Mouse (Mus musculus): Measurements from ENCODE around the gene Wfdc16. TPM values are rescaled to one million over a fixed set of nuclear protein-coding genes. Genes with fewer than 3 reads are reported as not detected.
"Not testable (repeated sequence)": the region's sequence is repeated elsewhere in the genome, so short reads cannot be mapped to it uniquely, and the experiment has no call there.

Gene Wfdc16
- total RNA-seq, 2 experiments from 2014 or later = not detected

- no peak for ATAC-seq (replicated peaks; ENCODE audit: low FRiP score, low TSS enrichment, poor library complexity, severe bottlenecking)
Observed at GRCm38 (mm10) chr2:164608781-164609180, 29.8 kb downstream of the Wfdc16 start.

GRCm38 (mm10) chr2:164604411-164604810 lies 34.2 kb downstream of the Wfdc16 start:
- no peak for ATAC-seq (replicated peaks; ENCODE audit: low FRiP score, low TSS enrichment, poor library complexity, severe bottlenecking)

GRCm38 (mm10) chr2:164603482-164603881 lies 35.1 kb downstream of the Wfdc16 start:
- ATAC-seq (replicated peaks; ENCODE audit: low FRiP score, low TSS enrichment, poor library complexity, severe bottlenecking) = no peak

GRCm38 (mm10) chr2:164600179-164600578 lies 38.4 kb downstream of the Wfdc16 start:
- no peak for ATAC-seq (replicated peaks; ENCODE audit: low FRiP score, low TSS enrichment, poor library complexity, severe bottlenecking)

GRCm38 (mm10) chr2:164593494-164593893 lies 45.1 kb downstream of the Wfdc16 start, which contains the start of gene Eppin:
TSS of gene Eppin (minus strand) at chr2:164593594.
- ATAC-seq (replicated peaks; ENCODE audit: low FRiP score, low TSS enrichment, poor library complexity, severe bottlenecking) = no peak

GRCm38 (mm10) chr2:164592014-164592413 lies 46.6 kb downstream of the Wfdc16 start:
- 0 out of 2 replicates have a peak, but pooled peaks have one; percentile 44 for ATAC-seq (replicated peaks; ENCODE audit: low FRiP score, low TSS enrichment, poor library complexity, severe bottlenecking)

- not testable (repeated sequence) for ATAC-seq (replicated peaks; ENCODE audit: low FRiP score, low TSS enrichment, poor library complexity, severe bottlenecking)
Observed at GRCm38 (mm10) chr2:164585025-164585725, 53.4 kb downstream of the Wfdc16 start, which contains the start of gene Wfdc6a. TSS of gene Wfdc6a (minus strand) at chr2:164585447.

Other genes with a start within 250 kb of the Wfdc16 start
Only the 30 nearest of the 34 such genes appear.
- gene Sdc4, start 194.9 kb downstream of the Wfdc16 start, total RNA-seq (2014; fragmentation: Nextera tagmentation) = 1.0 and 5.3 TPM in 2 replicates
- 0.23 and 1.3 TPM in 2 replicates for gene Sdc4, start 194.9 kb downstream of the Wfdc16 start, total RNA-seq (2017)
- gene Sys1, start 181.8 kb downstream of the Wfdc16 start, total RNA-seq (2014; fragmentation: Nextera tagmentation) = 25.7 and 26.7 TPM in 2 replicates
- 10.9 and 16.0 TPM in 2 replicates for gene Sys1, start 181.8 kb downstream of the Wfdc16 start, total RNA-seq (2017)
- gene Gm20458, start 177.8 kb downstream of the Wfdc16 start, total RNA-seq (2014; fragmentation: Nextera tagmentation) = not detected in 2 replicates
- gene Gm20458, start 177.8 kb downstream of the Wfdc16 start, total RNA-seq (2017) = not detected in 2 replicates
- not detected in 2 replicates for gene Trp53tg5, start 165.1 kb downstream of the Wfdc16 start, total RNA-seq (2014; fragmentation: Nextera tagmentation)
- gene Trp53tg5, start 165.1 kb downstream of the Wfdc16 start, total RNA-seq (2017) = not detected in 2 replicates
- gene Dbndd2, start 152.7 kb downstream of the Wfdc16 start, total RNA-seq (2014; fragmentation: Nextera tagmentation) = 2.4 TPM in 2 replicates
- gene Dbndd2, start 152.7 kb downstream of the Wfdc16 start, total RNA-seq (2017) = 2.9 TPM in 1 of 2 replicates, not detected in the other
- 76.4 and 89.3 TPM in 2 replicates for gene Pigt, start 141.3 kb downstream of the Wfdc16 start, total RNA-seq (2014; fragmentation: Nextera tagmentation)
- 16.3 and 36.6 TPM in 2 replicates for gene Pigt, start 141.3 kb downstream of the Wfdc16 start, total RNA-seq (2017)
- gene Wfdc2, start 76.4 kb downstream of the Wfdc16 start, total RNA-seq (2014; fragmentation: Nextera tagmentation) = not detected in 2 replicates
- not detected in 2 replicates for gene Wfdc2, start 76.4 kb downstream of the Wfdc16 start, total RNA-seq (2017)
- gene Spint3, start 65.3 kb downstream of the Wfdc16 start, total RNA-seq (2014; fragmentation: Nextera tagmentation) = not detected in 2 replicates
- not detected in 2 replicates for gene Spint3, start 65.3 kb downstream of the Wfdc16 start, total RNA-seq (2017)
- not detected in 2 replicates for gene Wfdc6a, start 53.3 kb downstream of the Wfdc16 start, total RNA-seq (2014; fragmentation: Nextera tagmentation)
- not detected in 2 replicates for gene Wfdc6a, start 53.3 kb downstream of the Wfdc16 start, total RNA-seq (2017)
- gene Eppin, start 45.2 kb downstream of the Wfdc16 start, total RNA-seq (2014; fragmentation: Nextera tagmentation) = not detected in 2 replicates
- not detected in 2 replicates for gene Eppin, start 45.2 kb downstream of the Wfdc16 start, total RNA-seq (2017)
- not detected in 2 replicates for gene Wfdc6b, start 25.3 kb downstream of the Wfdc16 start, total RNA-seq (2014; fragmentation: Nextera tagmentation)
- gene Wfdc6b, start 25.3 kb downstream of the Wfdc16 start, total RNA-seq (2017) = not detected in 2 replicates
- gene Wfdc8, start 25.2 kb downstream of the Wfdc16 start, total RNA-seq (2014; fragmentation: Nextera tagmentation) = not detected in 2 replicates
- not detected in 2 replicates for gene Wfdc8, start 25.2 kb downstream of the Wfdc16 start, total RNA-seq (2017)
- gene Wfdc10, start 17.2 kb upstream of the Wfdc16 start, total RNA-seq (2014; fragmentation: Nextera tagmentation) = not detected in 2 replicates
- gene Wfdc10, start 17.2 kb upstream of the Wfdc16 start, total RNA-seq (2017) = not detected in 2 replicates
- not detected in 2 replicates for gene Wfdc9, start 17.8 kb upstream of the Wfdc16 start, total RNA-seq (2014; fragmentation: Nextera tagmentation)
- not detected in 2 replicates for gene Wfdc9, start 17.8 kb upstream of the Wfdc16 start, total RNA-seq (2017)
- not detected in 2 replicates for gene Wfdc11, start 35.3 kb upstream of the Wfdc16 start, total RNA-seq (2014; fragmentation: Nextera tagmentation)
- not detected in 2 replicates for gene Wfdc11, start 35.3 kb upstream of the Wfdc16 start, total RNA-seq (2017)
- gene Wfdc13, start 46.3 kb upstream of the Wfdc16 start, total RNA-seq (2014; fragmentation: Nextera tagmentation) = not detected in 2 replicates
- gene Wfdc13, start 46.3 kb upstream of the Wfdc16 start, total RNA-seq (2017) = not detected in 2 replicates
- not detected in 2 replicates for gene Spint4, start 59.7 kb upstream of the Wfdc16 start, total RNA-seq (2014; fragmentation: Nextera tagmentation)
- gene Spint4, start 59.7 kb upstream of the Wfdc16 start, total RNA-seq (2017) = not detected in 2 replicates
- gene Spint5, start 76.5 kb upstream of the Wfdc16 start, total RNA-seq (2014; fragmentation: Nextera tagmentation) = not detected in 2 replicates
- gene Spint5, start 76.5 kb upstream of the Wfdc16 start, total RNA-seq (2017) = not detected in 2 replicates
- gene Wfdc3, start 107.1 kb upstream of the Wfdc16 start, total RNA-seq (2014; fragmentation: Nextera tagmentation) = 2.0 TPM in 1 of 2 replicates, not detected in the other
- gene Wfdc3, start 107.1 kb upstream of the Wfdc16 start, total RNA-seq (2017) = not detected in 2 replicates
- 28.7 and 37.2 TPM in 2 replicates for gene Dnttip1, start 107.2 kb upstream of the Wfdc16 start, total RNA-seq (2014; fragmentation: Nextera tagmentation)
- 24.5 and 26.2 TPM in 2 replicates for gene Dnttip1, start 107.2 kb upstream of the Wfdc16 start, total RNA-seq (2017)
- 194 and 207 TPM in 2 replicates for gene Ube2c, start 131.1 kb upstream of the Wfdc16 start, total RNA-seq (2014; fragmentation: Nextera tagmentation)
- 90.6 and 159 TPM in 2 replicates for gene Ube2c, start 131.1 kb upstream of the Wfdc16 start, total RNA-seq (2017)
- not detected in 2 replicates for gene Tnnc2, start 141.2 kb upstream of the Wfdc16 start, total RNA-seq (2014; fragmentation: Nextera tagmentation)
- gene Tnnc2, start 141.2 kb upstream of the Wfdc16 start, total RNA-seq (2017) = not detected in 2 replicates
- 0.11 and 7.6 TPM in 2 replicates for gene Snx21, start 147.0 kb upstream of the Wfdc16 start, total RNA-seq (2014; fragmentation: Nextera tagmentation)
- gene Snx21, start 147.0 kb upstream of the Wfdc16 start, total RNA-seq (2017) = 0.33 TPM in 1 of 2 replicates, not detected in the other
- gene Acot8, start 166.1 kb upstream of the Wfdc16 start, total RNA-seq (2014; fragmentation: Nextera tagmentation) = 15.5 and 26.4 TPM in 2 replicates
- gene Acot8, start 166.1 kb upstream of the Wfdc16 start, total RNA-seq (2017) = 10.1 and 17.6 TPM in 2 replicates
- gene Zswim3, start 166.3 kb upstream of the Wfdc16 start, total RNA-seq (2014; fragmentation: Nextera tagmentation) = 6.8 and 6.9 TPM in 2 replicates
- 1.8 and 4.4 TPM in 2 replicates for gene Zswim3, start 166.3 kb upstream of the Wfdc16 start, total RNA-seq (2017)
- 11.0 and 14.2 TPM in 2 replicates for gene Zswim1, start 183.9 kb upstream of the Wfdc16 start, total RNA-seq (2014; fragmentation: Nextera tagmentation)
- 2.5 and 3.3 TPM in 2 replicates for gene Zswim1, start 183.9 kb upstream of the Wfdc16 start, total RNA-seq (2017)
- not detected in 2 replicates for gene Spata25, start 189.7 kb upstream of the Wfdc16 start, total RNA-seq (2014; fragmentation: Nextera tagmentation)
- not detected in 2 replicates for gene Spata25, start 189.7 kb upstream of the Wfdc16 start, total RNA-seq (2017)
- 63.5 and 87.0 TPM in 2 replicates for gene Ctsa, start 194.1 kb upstream of the Wfdc16 start, total RNA-seq (2014; fragmentation: Nextera tagmentation)
- gene Ctsa, start 194.1 kb upstream of the Wfdc16 start, total RNA-seq (2017) = 40.0 and 58.0 TPM in 2 replicates
- gene Neurl2, start 194.7 kb upstream of the Wfdc16 start, total RNA-seq (2014; fragmentation: Nextera tagmentation) = 0.26 and 1.8 TPM in 2 replicates
- 2.3 TPM in 1 of 2 replicates, not detected in the other for gene Neurl2, start 194.7 kb upstream of the Wfdc16 start, total RNA-seq (2017)
- gene Pltp, start 218.9 kb upstream of the Wfdc16 start, total RNA-seq (2014; fragmentation: Nextera tagmentation) = not detected in 2 replicates
- gene Pltp, start 218.9 kb upstream of the Wfdc16 start, total RNA-seq (2017) = not detected in 2 replicates

Measured in megakaryocyte-erythroid progenitor cell, adult 5-6 weeks (primary cell).